Mouse (Mus musculus): Measurements from ENCODE around the gene Adgrf5. TPM values are rescaled to one million over a fixed set of nuclear protein-coding genes. Genes with fewer than 3 reads are reported as not detected.
"Not testable (repeated sequence)": the region's sequence is repeated elsewhere in the genome, so short reads cannot be mapped to it uniquely, and the experiment has no call there.

The Adgrf5 gene
- polyA plus RNA-seq, 1 experiment from 2014 or later, result 7.9 TPM

DNA sequence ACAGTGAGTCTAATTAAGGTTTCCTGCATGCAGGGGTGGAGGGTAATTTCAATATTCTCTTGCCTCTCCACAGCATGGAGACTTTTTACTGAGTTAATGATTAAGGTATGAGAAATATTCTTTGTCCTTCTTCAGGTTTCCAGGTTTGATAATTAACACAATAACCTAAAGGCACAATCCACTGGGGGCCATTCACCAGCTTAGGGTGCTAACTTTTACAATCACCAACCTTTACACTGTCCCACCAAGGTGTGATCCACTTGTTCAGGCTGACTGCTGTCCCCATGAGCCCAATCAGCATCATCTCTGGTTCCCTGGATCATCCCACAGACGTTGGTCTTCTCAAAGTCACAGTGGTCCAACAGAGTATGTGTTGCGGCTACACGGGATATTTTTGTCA, 125.7 kb downstream of the Adgrf5 start:
- H3K27me3 ChIP-seq, result no peaks in the 10 kb centered on the region
- H3K9ac ChIP-seq, result no peak overlapping the region
- 86% methylated on average over 3 of the region's 3 CpGs for WGBS
- H3K4me2 ChIP-seq, result no peak overlapping the region
- no peaks in the 10 kb centered on the region for H3K36me3 ChIP-seq (replicated peaks)
- H3K4me3 ChIP-seq (replicated peaks), result no peak overlapping the region
- H3K9me3 ChIP-seq, result no peaks in the 10 kb centered on the region
- no peak for ATAC-seq (ENCODE audit: low FRiP score)
- no peaks in the 10 kb centered on the region for H3K4me1 ChIP-seq
- H3K27ac ChIP-seq, result no peak overlapping the region

GRCm38 (mm10) chr17:43488439-43489151, 128.3 kb downstream of the Adgrf5 start:
- no peak overlapping the region for H3K4me3 ChIP-seq (replicated peaks)
- H3K9me3 ChIP-seq, result no peaks in the 10 kb centered on the region
- H3K4me2 ChIP-seq, result no peak overlapping the region
- no peak overlapping the region for H3K27ac ChIP-seq
- H3K36me3 ChIP-seq (replicated peaks), result no peaks in the 10 kb centered on the region
- 89% methylated on average over 2 of the region's 2 CpGs for WGBS
- H3K9ac ChIP-seq, result no peak overlapping the region
- no peak for ATAC-seq (ENCODE audit: low FRiP score)
- no peaks in the 10 kb centered on the region for H3K4me1 ChIP-seq
- H3K27me3 ChIP-seq, result no peaks in the 10 kb centered on the region

DNA sequence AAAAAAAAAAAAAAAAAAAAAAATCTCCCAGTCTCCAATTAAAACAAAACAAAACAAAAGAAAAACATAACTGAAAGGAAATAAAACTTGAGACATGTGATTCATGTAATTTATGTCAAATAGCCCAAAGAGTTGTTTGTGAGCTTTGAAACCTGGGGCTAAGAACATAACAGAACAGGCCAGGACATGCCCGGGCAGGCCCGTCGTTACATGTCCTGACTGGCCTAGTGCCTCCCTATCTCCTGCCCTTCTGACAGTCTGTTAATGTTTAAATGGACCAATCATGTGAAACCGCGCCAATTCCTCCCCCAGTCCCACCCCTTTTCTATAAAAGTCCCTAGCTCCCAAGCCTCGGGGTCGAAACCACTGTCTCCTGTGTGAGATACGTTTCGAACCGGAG, 130.1 kb downstream of the Adgrf5 start:
- not testable (repeated sequence) for ATAC-seq (ENCODE audit: low FRiP score); H3K9me3 ChIP-seq; H3K9ac ChIP-seq; H3K4me3 ChIP-seq (replicated peaks); H3K36me3 ChIP-seq (replicated peaks); H3K4me1 ChIP-seq; H3K4me2 ChIP-seq; H3K27me3 ChIP-seq; H3K27ac ChIP-seq
- WGBS, result 93% methylated on average over 10 of the region's 10 CpGs

DNA sequence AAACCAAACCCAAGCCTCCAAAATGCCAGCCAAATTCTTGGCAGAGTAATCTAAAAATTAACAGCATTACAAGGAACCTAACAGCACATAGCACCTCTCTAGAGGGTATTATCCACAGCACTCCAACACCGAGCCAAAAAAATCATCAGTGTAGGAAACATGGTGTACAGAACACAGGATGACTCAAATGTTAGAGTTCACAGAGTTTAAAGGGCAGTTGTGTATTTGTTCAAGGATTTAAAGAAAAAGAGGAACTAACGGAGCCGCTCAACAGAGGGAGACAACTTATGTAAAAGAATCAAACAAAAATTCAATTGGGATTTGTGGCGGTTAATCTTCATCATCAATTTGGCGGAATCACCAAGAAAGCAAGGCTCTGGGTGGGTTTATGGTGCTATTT, 135.3 kb downstream of the Adgrf5 start:
- ATAC-seq (ENCODE audit: low FRiP score), result no peak
- no peak overlapping the region for H3K27ac ChIP-seq
- H3K4me1 ChIP-seq, result no peaks in the 10 kb centered on the region
- H3K9ac ChIP-seq, result no peak overlapping the region
- WGBS, result 93% methylated on average over 5 of the region's 5 CpGs
- H3K36me3 ChIP-seq (replicated peaks), result no peaks in the 10 kb centered on the region
- H3K4me3 ChIP-seq (replicated peaks), result no peak overlapping the region
- H3K27me3 ChIP-seq, result no peaks in the 10 kb centered on the region
- no peak overlapping the region for H3K4me2 ChIP-seq
- H3K9me3 ChIP-seq, result no peaks in the 10 kb centered on the region

DNA sequence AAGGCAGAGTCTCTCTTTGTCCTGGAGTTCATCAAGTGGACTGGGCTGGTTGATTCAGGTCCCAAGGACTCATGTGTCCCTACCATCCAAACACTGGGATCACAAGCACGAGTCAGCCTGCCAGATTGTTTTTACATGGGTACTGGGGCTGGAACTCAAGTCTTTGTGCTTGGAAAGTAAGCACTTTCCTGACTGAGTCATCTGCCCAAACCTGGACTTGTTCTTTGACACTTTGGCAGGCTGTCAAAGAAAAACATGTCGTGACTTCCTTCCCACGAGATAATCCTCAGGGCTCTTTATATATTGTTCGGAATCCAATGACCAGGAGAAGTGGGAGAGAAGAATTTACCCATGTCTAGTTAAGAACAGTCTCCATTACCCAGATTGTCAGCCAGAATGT, 137.3 kb downstream of the Adgrf5 start:
- H3K9ac ChIP-seq, result no peak overlapping the region
- ATAC-seq (ENCODE audit: low FRiP score), result no peak
- H3K9me3 ChIP-seq, result no peaks in the 10 kb centered on the region
- H3K27me3 ChIP-seq, result no peaks in the 10 kb centered on the region
- H3K4me2 ChIP-seq, result no peak overlapping the region
- WGBS, result 84% methylated on average over 4 of the region's 4 CpGs
- no peak overlapping the region for H3K27ac ChIP-seq
- H3K4me3 ChIP-seq (replicated peaks), result no peak overlapping the region
- no peaks in the 10 kb centered on the region for H3K4me1 ChIP-seq
- H3K36me3 ChIP-seq (replicated peaks), result no peaks in the 10 kb centered on the region

- Histone ChIP-seq H3K27me3 (no peaks in the 10 kb centered on the region), H3K36me3 (replicated peaks) (no peaks in the 10 kb centered on the region), H3K4me3 (replicated peaks) (no peak overlapping the region), H3K9ac (no peak overlapping the region), H3K9me3 (no peaks in the 10 kb centered on the region), H3K4me1 (no peaks in the 10 kb centered on the region), H3K4me2 (no peak overlapping the region), H3K27ac (no peak overlapping the region)
- whole genome bisulfite sequencing, result 84% methylated on average over 1 of the region's 1 CpGs
- ATAC-seq (ENCODE audit: low FRiP score), result no peak
Observed at GRCm38 (mm10) chr17:43500513-43500912, 140.3 kb downstream of the Adgrf5 start.

- Histone ChIP-seq H3K4me3 (replicated peaks) (no peak overlapping the region), H3K36me3 (replicated peaks) (no peaks in the 10 kb centered on the region), H3K27ac (no peak overlapping the region), H3K9me3 (no peaks in the 10 kb centered on the region), H3K9ac (no peak overlapping the region), H3K27me3 (no peaks in the 10 kb centered on the region), H3K4me1 (no peaks in the 10 kb centered on the region), H3K4me2 (no peak overlapping the region)
- WGBS, result 82% methylated on average over 3 of the region's 3 CpGs
- no peak for ATAC-seq (ENCODE audit: low FRiP score)
Observed at GRCm38 (mm10) chr17:43501223-43501622, 141.0 kb downstream of the Adgrf5 start.

GRCm38 (mm10) chr17:43501631-43502030, 141.4 kb downstream of the Adgrf5 start:
- Histone ChIP-seq H3K4me1 (no peaks in the 10 kb centered on the region), H3K9me3 (no peaks in the 10 kb centered on the region), H3K36me3 (replicated peaks) (no peaks in the 10 kb centered on the region), H3K4me2 (no peak overlapping the region), H3K4me3 (replicated peaks) (no peak overlapping the region), H3K27ac (no peak overlapping the region), H3K9ac (no peak overlapping the region), H3K27me3 (no peaks in the 10 kb centered on the region)
- 93% methylated on average over 5 of the region's 5 CpGs for WGBS
- ATAC-seq (ENCODE audit: low FRiP score), result no peak

DNA sequence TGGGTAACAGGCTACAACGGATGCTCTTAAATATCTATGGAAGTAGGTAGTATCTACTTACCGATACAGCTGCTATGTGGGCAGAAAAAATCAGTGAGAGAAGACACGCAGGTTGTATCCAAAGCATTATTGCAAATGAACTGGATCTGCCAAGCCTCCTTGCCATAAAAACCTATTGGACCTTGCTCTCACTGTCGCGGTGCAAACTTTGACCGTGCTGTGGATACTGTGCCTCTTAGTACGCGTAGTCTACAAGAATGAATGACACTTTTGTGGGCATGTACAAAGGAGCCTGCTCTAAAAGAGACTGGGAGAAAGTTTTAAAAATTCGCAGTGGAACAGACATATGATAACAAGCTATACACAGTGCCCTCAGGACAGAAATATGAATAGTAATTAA, 142.3 kb downstream of the Adgrf5 start, which contains the start of gene Mep1a:
Gene Mep1a (minus strand): TSS at position 221 of the 400 bp plus-strand sequence.
- 87% methylated on average over 9 of the region's 9 CpGs for WGBS
- Histone ChIP-seq H3K4me2 (no peak within 1 kb of the TSS), H3K36me3 (replicated peaks) (no peaks in the 10 kb centered on the region), H3K9ac (no peak within 1 kb of the TSS), H3K27me3 (no peaks in the 10 kb centered on the region), H3K4me1 (no peaks in the 10 kb centered on the region), H3K27ac (no peak within 1 kb of the TSS), H3K9me3 (no peaks in the 10 kb centered on the region), H3K4me3 (replicated peaks) (no peak within 1 kb of the TSS)
- no peak for ATAC-seq (ENCODE audit: low FRiP score)

DNA sequence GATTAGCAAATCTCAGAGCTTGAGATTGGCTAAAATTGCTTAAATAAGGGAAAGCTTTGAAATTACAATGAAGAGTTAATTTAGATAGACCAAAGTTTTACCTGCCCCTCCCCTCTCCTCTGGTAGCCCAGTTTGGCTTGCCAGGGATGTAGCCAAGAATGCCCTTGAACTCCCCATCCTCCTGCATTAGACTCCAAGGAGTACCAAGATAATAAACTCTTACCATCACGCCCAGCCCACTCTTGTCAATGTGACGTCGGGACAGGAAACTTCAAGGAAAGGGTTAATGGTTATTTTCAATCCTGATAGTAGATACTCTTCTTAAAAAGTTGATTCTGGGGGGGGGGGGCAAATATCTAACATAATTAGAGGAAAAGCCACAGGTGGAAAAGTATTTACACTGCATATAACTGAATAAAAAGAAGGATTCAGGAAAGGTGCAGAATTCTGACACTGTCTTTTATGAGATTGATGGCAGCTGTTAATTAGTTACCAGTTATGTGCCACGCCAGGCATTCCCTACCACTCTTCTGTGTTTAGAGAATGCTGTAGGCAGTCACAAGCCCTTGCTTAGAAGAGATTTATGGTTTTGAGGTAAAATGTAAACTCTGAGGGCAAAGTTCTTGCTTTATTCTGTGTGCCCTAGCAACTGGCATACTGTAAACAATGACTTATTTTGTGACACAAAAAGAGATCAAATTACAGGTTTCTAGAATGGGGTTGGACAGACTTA, 143.8 kb downstream of the Adgrf5 start:
- H3K4me2 ChIP-seq, result no peak overlapping the region
- no peaks in the 10 kb centered on the region for H3K36me3 ChIP-seq (replicated peaks)
- H3K4me3 ChIP-seq (replicated peaks), result no peak overlapping the region
- no peak for ATAC-seq (ENCODE audit: low FRiP score)
- H3K9ac ChIP-seq, result no peak overlapping the region
- no peaks in the 10 kb centered on the region for H3K4me1 ChIP-seq
- WGBS, result 77% methylated on average over 4 of the region's 4 CpGs
- H3K27me3 ChIP-seq, result no peaks in the 10 kb centered on the region
- H3K9me3 ChIP-seq, result no peaks in the 10 kb centered on the region
- no peak overlapping the region for H3K27ac ChIP-seq

DNA sequence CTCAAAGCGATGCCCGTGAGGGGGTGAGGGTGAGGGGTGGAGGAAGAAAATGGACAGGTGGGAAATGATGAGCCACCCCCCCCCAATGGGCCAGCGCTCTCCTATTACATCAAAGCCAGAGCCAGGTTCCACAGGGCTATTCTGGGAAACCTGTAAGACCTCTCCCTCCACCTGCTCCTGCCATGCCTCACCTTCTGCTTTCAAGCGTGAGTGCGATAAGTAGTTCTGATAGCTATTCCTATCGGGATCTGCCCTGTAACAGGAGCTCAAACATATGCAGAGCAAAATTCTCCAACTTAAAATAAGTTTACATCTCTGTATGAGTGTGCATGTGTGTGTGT, 144.3 kb downstream of the Adgrf5 start:
- 73% methylated on average over 6 of the region's 6 CpGs for WGBS
- no peaks in the 10 kb centered on the region for H3K27me3 ChIP-seq
- H3K9me3 ChIP-seq, result no peaks in the 10 kb centered on the region
- no peak overlapping the region for H3K9ac ChIP-seq
- no peaks in the 10 kb centered on the region for H3K4me1 ChIP-seq
- no peak for ATAC-seq (ENCODE audit: low FRiP score)
- no peaks in the 10 kb centered on the region for H3K36me3 ChIP-seq (replicated peaks)
- H3K4me3 ChIP-seq (replicated peaks), result no peak overlapping the region
- H3K4me2 ChIP-seq, result no peak overlapping the region
- H3K27ac ChIP-seq, result no peak overlapping the region
